In genomic region chr5:139331742-139332141, GRCm38 (mm10) we compare ENCODE assay signal across 10 mouse cellular contexts. TPM values are rescaled to one million over a fixed set of nuclear protein-coding genes. Genes with fewer than 3 reads are reported as not detected.
A peak's percentile ranks its signal among the peaks of the same experiment; 100 is the strongest.
DNase-seq lines count a peak whose midpoint lies in the region; ATAC-seq and TF ChIP-seq lines count a peak whose summit lies in the region.
"Had no signal": no experiment of that assay in that cellular context is flagged by ENCODE, and none has a peak within 500 bp of the region (broad histone marks: within the 10 kb centered on the region; RNA-seq: fewer than 3 reads in every experiment).

No protein-coding gene starts in this region.

- no peaks in the 10 kb centered on the region for H3K9me3 ChIP-seq in midbrain, embryonic 11.5 days (ENCODE audit: control insufficient read depth, low read length)
- no peaks in the 10 kb centered on the region for H3K9me3 ChIP-seq in midbrain, embryonic 15.5 days
- H3K9me3 ChIP-seq in intestine, embryonic 16.5 days (ENCODE audit: control insufficient read depth, low read length) = no peaks in the 10 kb centered on the region
- no peaks in the 10 kb centered on the region for H3K9me3 ChIP-seq in limb, embryonic 14.5 days (ENCODE audit: control insufficient read depth, low read length)
- H3K9me3 ChIP-seq in neural tube, embryonic 15.5 days (replicated peaks) = no peaks in the 10 kb centered on the region
- H3K9me3 ChIP-seq: embryonic facial prominence, embryonic 13.5 days; neural tube, embryonic 13.5 days had no signal

- TF ChIP-seq POLR2A in limb, embryonic 14.5 days (IDR thresholded peaks at IDR 0.05; ENCODE audit: borderline replicate concordance, extremely low read depth, insufficient read depth, insufficient read length) = no peak

- no peak overlapping the region for H3K4me2 ChIP-seq in midbrain, embryonic 11.5 days
- no peak overlapping the region for H3K4me2 ChIP-seq in midbrain, embryonic 15.5 days
- no peak overlapping the region for H3K4me2 ChIP-seq in intestine, embryonic 16.5 days (ENCODE audit: low read depth, low read length)
- no peak overlapping the region for H3K4me2 ChIP-seq in limb, embryonic 14.5 days (replicated peaks; ENCODE audit: low read depth, low read length, severe bottlenecking)
- H3K4me2 ChIP-seq in neural tube, embryonic 15.5 days = no peak overlapping the region
- H3K4me2 ChIP-seq: embryonic facial prominence, embryonic 13.5 days; neural tube, embryonic 13.5 days had no signal

- peak; percentile 98 for DNase-seq in midbrain, embryonic 11.5 days (ENCODE audit: low spot score, missing footprints)
- DNase-seq in cerebellum, adult 9-10 months = peak; percentile 86
- peak; percentile 48 to 70 for DNase-seq in frontal cortex, postnatal 10 days (ENCODE audit: low spot score in 2 of 2)
- peak; percentile 73 for DNase-seq in limb, embryonic 14.5 days (ENCODE audit: low spot score)
- peak; percentile 76 for DNase-seq in testis, postnatal 14 days (ENCODE audit: low spot score)

- H3K4me1 ChIP-seq in midbrain, embryonic 11.5 days (ENCODE audit: control insufficient read depth, insufficient read depth, low read length) = no peaks in the 10 kb centered on the region
- H3K4me1 ChIP-seq in midbrain, embryonic 15.5 days = no peaks in the 10 kb centered on the region
- peaks cover 8% of the 10 kb centered on the region for H3K4me1 ChIP-seq in intestine, embryonic 16.5 days (ENCODE audit: control insufficient read depth, insufficient read depth, low read length)
- H3K4me1 ChIP-seq in limb, embryonic 14.5 days (ENCODE audit: control insufficient read depth, insufficient read depth, low read length) = no peaks in the 10 kb centered on the region
- H3K4me1 ChIP-seq in neural tube, embryonic 15.5 days = 0 out of 2 replicates have a peak, but pooled peaks cover 7% of the 10 kb centered on the region
- H3K4me1 ChIP-seq: neural tube, embryonic 13.5 days had no signal

- H3K27ac ChIP-seq in midbrain, embryonic 11.5 days (ENCODE audit: low read depth, low read length) = no peak overlapping the region
- H3K27ac ChIP-seq in midbrain, embryonic 15.5 days = no peak overlapping the region
- peak overlapping the region; percentile 95 for H3K27ac ChIP-seq in intestine, embryonic 16.5 days (ENCODE audit: low read length)
- H3K27ac ChIP-seq in limb, embryonic 14.5 days (replicated peaks; ENCODE audit: low read depth, low read length) = no peak overlapping the region
- no peak overlapping the region for H3K27ac ChIP-seq in neural tube, embryonic 15.5 days (replicated peaks)
- H3K27ac ChIP-seq: embryonic facial prominence, embryonic 13.5 days; neural tube, embryonic 13.5 days had no signal

- H3K27me3 ChIP-seq in midbrain, embryonic 11.5 days (ENCODE audit: control insufficient read depth, insufficient read depth, low read length) = no peaks in the 10 kb centered on the region
- no peaks in the 10 kb centered on the region; the same call in 1 of the 2 replicates for H3K27me3 ChIP-seq in midbrain, embryonic 15.5 days (replicated peaks)
- H3K27me3 ChIP-seq in intestine, embryonic 16.5 days (replicated peaks; ENCODE audit: control insufficient read depth, insufficient read depth, low read length) = no peaks in the 10 kb centered on the region
- H3K27me3 ChIP-seq in limb, embryonic 14.5 days (ENCODE audit: control insufficient read depth, insufficient read depth, low read length) = no peaks in the 10 kb centered on the region
- peaks cover 2% of the 10 kb centered on the region; the same call in 1 of the 2 replicates for H3K27me3 ChIP-seq in neural tube, embryonic 15.5 days (replicated peaks)

- no peak overlapping the region for H3K4me3 ChIP-seq in midbrain, embryonic 11.5 days (ENCODE audit: low read depth, low read length)
- H3K4me3 ChIP-seq in midbrain, embryonic 15.5 days = no peak overlapping the region
- no peak overlapping the region for H3K4me3 ChIP-seq in intestine, embryonic 16.5 days (ENCODE audit: low read length)
- H3K4me3 ChIP-seq in limb, embryonic 14.5 days (replicated peaks; ENCODE audit: low read length) = no peak overlapping the region
- no peak overlapping the region for H3K4me3 ChIP-seq in neural tube, embryonic 15.5 days (replicated peaks)
- H3K4me3 ChIP-seq: embryonic facial prominence, embryonic 13.5 days; neural tube, embryonic 13.5 days had no signal

- ATAC-seq in midbrain, embryonic 11.5 days (ENCODE audit: low FRiP score) = peak; percentile 49
- ATAC-seq in midbrain, embryonic 15.5 days (replicated peaks) = no peak
- ATAC-seq in intestine, embryonic 16.5 days = peak; percentile 51
- peak; percentile 31 for ATAC-seq in limb, embryonic 14.5 days (ENCODE audit: low FRiP score, low read depth)
- 0 out of 2 replicates have a peak, but pooled peaks have one; percentile 23 for ATAC-seq in neural tube, embryonic 15.5 days (ENCODE audit: low FRiP score)

- 19% methylated on average over 8 of the region's 8 CpGs for WGBS in midbrain, embryonic 11.5 days
- WGBS in midbrain, embryonic 15.5 days = 19% methylated on average over 8 of the region's 8 CpGs
- 13% methylated on average over 8 of the region's 8 CpGs for WGBS in intestine, embryonic 16.5 days
- WGBS in limb, embryonic 14.5 days = 15% methylated on average over 8 of the region's 8 CpGs
- WGBS in neural tube, embryonic 15.5 days = 21% methylated on average over 8 of the region's 8 CpGs

- H3K9ac ChIP-seq in midbrain, embryonic 11.5 days (ENCODE audit: low read length) = no peak overlapping the region
- H3K9ac ChIP-seq in midbrain, embryonic 15.5 days = no peak overlapping the region
- peak overlapping the region; percentile 48 for H3K9ac ChIP-seq in intestine, embryonic 16.5 days (ENCODE audit: low read depth, low read length)
- no peak overlapping the region for H3K9ac ChIP-seq in limb, embryonic 14.5 days (ENCODE audit: low read depth, low read length, severe bottlenecking)
- no peak overlapping the region for H3K9ac ChIP-seq in neural tube, embryonic 15.5 days (replicated peaks)
- H3K9ac ChIP-seq: embryonic facial prominence, embryonic 13.5 days; neural tube, embryonic 13.5 days had no signal

- no peaks in the 10 kb centered on the region; the same call in 1 of the 2 replicates for H3K36me3 ChIP-seq in midbrain, embryonic 11.5 days (ENCODE audit: control insufficient read depth, insufficient read depth, low read length)
- H3K36me3 ChIP-seq in midbrain, embryonic 15.5 days (replicated peaks) = peaks cover 8% of the 10 kb centered on the region
- peaks cover 6% of the 10 kb centered on the region; the same call in 1 of the 2 replicates for H3K36me3 ChIP-seq in intestine, embryonic 16.5 days (ENCODE audit: control insufficient read depth, insufficient read depth, low read length)
- peaks cover 14% of the 10 kb centered on the region for H3K36me3 ChIP-seq in limb, embryonic 14.5 days (ENCODE audit: control insufficient read depth, insufficient read depth, low read length)
- peaks cover 20% of the 10 kb centered on the region for H3K36me3 ChIP-seq in neural tube, embryonic 15.5 days

RNA-seq across cellular contexts. Expression of gene Adap1, which starts 6.3 kb away (rescaled TPM):
- polyA plus RNA-seq in midbrain, embryonic 11.5 days (2014; fragmentation: Nextera tagmentation; extraction: Ambion mirVana) = 2.4 TPM in 2 replicates
- polyA plus RNA-seq in midbrain, embryonic 15.5 days (2015; fragmentation: Nextera tagmentation; extraction: Ambion mirVana) = 115 and 118 TPM in 2 replicates
- polyA plus RNA-seq in intestine, embryonic 16.5 days (2015; fragmentation: Nextera tagmentation; extraction: Ambion mirVana) = 5.3 and 6.3 TPM in 2 replicates
- 2.5 and 2.9 TPM in 2 replicates for polyA plus RNA-seq in limb, embryonic 14.5 days (2012; rRNA removed)
- 1.7 and 2.7 TPM in 2 replicates for polyA plus RNA-seq in limb, embryonic 14.5 days (2014; fragmentation: Nextera tagmentation; extraction: Ambion mirVana)
- polyA plus RNA-seq in neural tube, embryonic 15.5 days (2015; fragmentation: Nextera tagmentation; extraction: Ambion mirVana) = 86.2 and 132 TPM in 2 replicates

RNA-seq across cellular contexts. Expression of gene Cox19, which starts 19.5 kb away (rescaled TPM):
- polyA plus RNA-seq in midbrain, embryonic 11.5 days (2014; fragmentation: Nextera tagmentation; extraction: Ambion mirVana) = 124 and 133 TPM in 2 replicates
- 106 and 108 TPM in 2 replicates for polyA plus RNA-seq in midbrain, embryonic 15.5 days (2015; fragmentation: Nextera tagmentation; extraction: Ambion mirVana)
- 183 and 195 TPM in 2 replicates for polyA plus RNA-seq in intestine, embryonic 16.5 days (2015; fragmentation: Nextera tagmentation; extraction: Ambion mirVana)
- 77.8 and 90.6 TPM in 2 replicates for polyA plus RNA-seq in limb, embryonic 14.5 days (2012; rRNA removed)
- polyA plus RNA-seq in limb, embryonic 14.5 days (2014; fragmentation: Nextera tagmentation; extraction: Ambion mirVana) = 108 and 111 TPM in 2 replicates
- polyA plus RNA-seq in neural tube, embryonic 15.5 days (2015; fragmentation: Nextera tagmentation; extraction: Ambion mirVana) = 105 and 107 TPM in 2 replicates

RNA-seq across cellular contexts. Expression of gene Cyp2w1, which starts 20.7 kb away (rescaled TPM):
- polyA plus RNA-seq in midbrain, embryonic 11.5 days (2014; fragmentation: Nextera tagmentation; extraction: Ambion mirVana) = not detected in 2 replicates
- polyA plus RNA-seq in midbrain, embryonic 15.5 days (2015; fragmentation: Nextera tagmentation; extraction: Ambion mirVana) = 0.46 TPM in 1 of 2 replicates, not detected in the other
- polyA plus RNA-seq in intestine, embryonic 16.5 days (2015; fragmentation: Nextera tagmentation; extraction: Ambion mirVana) = 33.9 and 44.0 TPM in 2 replicates
- 29.3 and 36.2 TPM in 2 replicates for polyA plus RNA-seq in limb, embryonic 14.5 days (2012; rRNA removed)
- polyA plus RNA-seq in limb, embryonic 14.5 days (2014; fragmentation: Nextera tagmentation; extraction: Ambion mirVana) = 19.6 and 20.7 TPM in 2 replicates
- polyA plus RNA-seq in neural tube, embryonic 15.5 days (2015; fragmentation: Nextera tagmentation; extraction: Ambion mirVana) = 2.1 TPM in 1 of 2 replicates, not detected in the other
- polyA plus RNA-seq: neural tube, embryonic 13.5 days had no signal

RNA-seq across cellular contexts. Expression of gene Gpr146, which starts 45.8 kb away (rescaled TPM):
- 1.5 and 2.7 TPM in 2 replicates for polyA plus RNA-seq in midbrain, embryonic 11.5 days (2014; fragmentation: Nextera tagmentation; extraction: Ambion mirVana)
- 2.5 and 2.7 TPM in 2 replicates for polyA plus RNA-seq in midbrain, embryonic 15.5 days (2015; fragmentation: Nextera tagmentation; extraction: Ambion mirVana)
- 2.3 and 2.5 TPM in 2 replicates for polyA plus RNA-seq in intestine, embryonic 16.5 days (2015; fragmentation: Nextera tagmentation; extraction: Ambion mirVana)
- polyA plus RNA-seq in limb, embryonic 14.5 days (2012; rRNA removed) = 1.9 and 2.4 TPM in 2 replicates
- polyA plus RNA-seq in limb, embryonic 14.5 days (2014; fragmentation: Nextera tagmentation; extraction: Ambion mirVana) = 2.3 and 2.5 TPM in 2 replicates
- polyA plus RNA-seq in neural tube, embryonic 15.5 days (2015; fragmentation: Nextera tagmentation; extraction: Ambion mirVana) = 2.6 and 3.0 TPM in 2 replicates

Comparison
In these comparisons a context has a peak if more than half of its experiments do, and no peak if none do; other contexts are left out.
1. RNA of gene Adap1, which starts 6.3 kb away (polyA plus RNA-seq): 86.2 to 132 TPM in neural tube, embryonic 15.5 days and 115 to 118 TPM in midbrain, embryonic 15.5 days; 5.3 to 6.3 TPM in intestine, embryonic 16.5 days, 1.7 to 2.9 TPM in limb, embryonic 14.5 days and 2.4 TPM in midbrain, embryonic 11.5 days; every median in the first group is over 10 times any median in the second.
2. Peak in every context shown above with its lines, with median percentiles within 50 percentile points of each other: DNase-seq.